Mouse (Mus musculus) liver, postnatal 0 days (tissue): Measurements from ENCODE around the gene Ctnnal1. TPM values are rescaled to one million over a fixed set of nuclear protein-coding genes. Genes with fewer than 3 reads are reported as not detected.

Experiments
- ATAC-seq: fragments of 200-750 bp; cut with Nextera tagmentation; 2 replicates; pipeline ENCODE4 v1.8.0; 2017; ENCODE audit warnings: mild to moderate bottlenecking, moderate library complexity
- DNase-seq: peaks from one replicate; pipeline ENCODE4 v3.0.0-alpha.2; 2016
- H3K27ac ChIP-seq: fragments of 300-500 bp; sonication (generic); 2 replicates; pipeline ENCODE4 v1.5.1; 2014; ENCODE audit warnings: antibody characterized with exemption, moderate library complexity, mild to moderate bottlenecking, low read depth
- H3K27me3 ChIP-seq: fragments of 300-500 bp; sonication (generic); 2 replicates; pipeline ENCODE4 v1.6.1; 2014; ENCODE audit warnings: low read length, control low read depth, mixed read lengths; ENCODE audit not compliant: insufficient read depth
- H3K36me3 ChIP-seq: fragments of 300-500 bp; sonication (generic); replicated peaks from 2 replicates; pipeline ENCODE4 v1.6.1; 2014; ENCODE audit warnings: mild to moderate bottlenecking, control low read depth, low read length, moderate library complexity, mixed read lengths; ENCODE audit not compliant: insufficient read depth
- H3K4me1 ChIP-seq: fragments of 300-500 bp; sonication (generic); 2 replicates; pipeline ENCODE4 v1.6.1; 2014; ENCODE audit warnings: antibody characterized with exemption, mild to moderate bottlenecking, control low read depth; ENCODE audit not compliant: insufficient read depth
- H3K4me2 ChIP-seq: fragments of 300-500 bp; sonication (generic); 2 replicates; pipeline ENCODE4 v1.6.1; 2014; ENCODE audit warnings: low read depth, mild to moderate bottlenecking, low read length, moderate library complexity, mixed read lengths
- H3K4me3 ChIP-seq: fragments of 300-500 bp; sonication (generic); 2 replicates; pipeline ENCODE4 v1.5.1; 2014; ENCODE audit warnings: low read depth, low read length
- H3K9ac ChIP-seq: fragments of 300-500 bp; sonication (generic); replicated peaks from 2 replicates; pipeline ENCODE4 v1.6.1; 2014; ENCODE audit warnings: mild to moderate bottlenecking, moderate library complexity
- H3K9me3 ChIP-seq: fragments of 300-500 bp; sonication (generic); 2 replicates; pipeline ENCODE4 v1.6.1; 2016; ENCODE audit warnings: mild to moderate bottlenecking, control low read depth, low read length, mixed read lengths
- CTCF ChIP-seq: sonication (generic); IDR thresholded peaks from 2 replicates; pipeline ENCODE4 v1.5.1; 2016; ENCODE audit warnings: antibody characterized with exemption, low read depth
- EP300 ChIP-seq: IDR thresholded peaks from 2 replicates; pipeline ENCODE4 v1.6.1; 2016; ENCODE audit warnings: antibody characterized with exemption, low read depth, mild to moderate bottlenecking
- WGBS: fragments of 180-500 bp; shearing (Covaris S2); extraction: QIAGEN DNeasy Blood & Tissue Kit; methylation state at CpG from one replicate; pipeline ENCODE4 v1.1.7; 2014; ENCODE audit not compliant: insufficient replicate concordance; 5-methylcytosine and 5-hydroxymethylcytosine counted together
- polyA plus RNA-seq: library from polyadenylated mRNA; unstranded; fragments of >200 nt; fragmentation: Nextera tagmentation; extraction: Ambion mirVana; gene quantifications from 2 replicates; pipeline ENCODE4 v1.2.1, GENCODE M21; 2015

Gene Ctnnal1
- polyA plus RNA-seq, 1 experiment from 2014 or later, result 5.1 TPM

DNA sequence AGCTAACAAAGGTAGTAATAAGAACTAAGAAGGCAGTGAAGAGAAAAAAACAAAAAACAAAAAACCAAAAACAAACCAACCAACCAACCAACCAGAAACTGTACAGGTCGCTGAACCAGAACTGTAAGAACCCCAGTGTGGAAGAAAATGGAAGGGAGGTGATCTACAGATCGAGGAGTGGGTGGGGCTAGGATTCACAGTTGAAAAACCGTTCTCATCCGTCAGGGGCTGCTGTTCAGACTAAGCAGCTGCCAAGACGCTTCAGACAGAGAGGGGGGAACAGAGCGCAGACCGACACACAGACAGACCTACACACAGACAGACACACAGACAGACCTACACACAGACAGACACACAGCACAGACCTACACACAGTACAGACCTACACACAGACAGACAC is 22.5 kb downstream of the Ctnnal1 start:
- 70% methylated on average over 7 of the region's 7 CpGs for WGBS
- DNase-seq, result no peak
- Histone ChIP-seq H3K9ac (no peak overlapping the region), H3K9me3 (no peaks in the 10 kb centered on the region), H3K4me2 (no peak overlapping the region), H3K4me3 (no peak overlapping the region), H3K36me3 (0 out of 2 replicates have a peak, but pooled peaks cover 5% of the 10 kb centered on the region), H3K4me1 (no peaks in the 10 kb centered on the region), H3K27ac (no peak overlapping the region), H3K27me3 (no peaks in the 10 kb centered on the region)
- ATAC-seq, result no peak
- TF ChIP-seq CTCF (peak; percentile 16; the same call in 1 of the 2 replicates), EP300 (no peak)

DNA sequence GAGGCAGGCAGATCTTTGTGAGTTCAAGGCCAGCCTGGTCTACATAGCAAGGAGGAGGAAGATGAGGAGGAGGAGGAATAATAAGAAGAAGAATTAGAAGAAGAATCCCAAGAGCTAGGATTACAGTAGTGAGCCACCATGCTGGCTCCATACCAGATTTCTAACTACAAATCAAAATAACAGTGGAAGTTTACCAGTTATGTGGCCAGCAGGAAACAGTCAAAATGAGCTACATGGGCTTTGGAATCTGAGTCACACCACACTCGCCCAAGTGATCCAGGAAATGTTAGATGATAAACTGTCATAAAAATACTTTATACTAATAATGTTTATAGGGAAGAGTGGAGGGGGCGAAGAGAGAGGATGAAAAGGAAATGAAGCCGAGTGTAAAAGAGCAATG is 24.7 kb downstream of the Ctnnal1 start:
- no peak overlapping the region for H3K9ac ChIP-seq
- H3K4me1 ChIP-seq, result no peaks in the 10 kb centered on the region
- no peak for ATAC-seq
- no peaks in the 10 kb centered on the region for H3K27me3 ChIP-seq
- TF ChIP-seq CTCF (no peak), EP300 (no peak)
- 0 out of 2 replicates have a peak, but pooled peaks cover 3% of the 10 kb centered on the region for H3K36me3 ChIP-seq
- no peak overlapping the region for H3K4me3 ChIP-seq
- H3K4me2 ChIP-seq, result no peak overlapping the region
- H3K27ac ChIP-seq, result no peak overlapping the region
- no peaks in the 10 kb centered on the region for H3K9me3 ChIP-seq
- no peak for DNase-seq
- 80% methylated on average over 3 of the region's 3 CpGs for WGBS

DNA sequence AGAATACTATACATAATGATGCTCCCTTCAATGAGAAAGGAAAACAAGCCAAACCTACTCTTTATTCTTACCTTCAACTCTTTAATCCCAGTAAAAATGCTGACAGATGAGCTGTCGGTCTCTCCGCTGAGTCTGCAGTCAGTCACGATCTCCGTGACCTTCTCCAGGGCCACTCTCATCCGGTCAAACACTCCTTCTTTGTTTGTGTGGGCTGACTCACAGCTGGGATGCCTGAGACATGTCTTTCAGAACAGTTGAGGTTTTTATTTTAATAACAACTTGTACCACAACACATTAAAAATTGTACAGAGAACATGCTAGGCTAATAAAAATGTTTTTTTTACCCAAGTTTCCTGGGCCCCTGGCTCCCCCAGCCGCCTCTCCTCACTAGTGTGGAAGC is 27.3 kb downstream of the Ctnnal1 start:
- no peak for DNase-seq
- Histone ChIP-seq H3K27me3 (no peaks in the 10 kb centered on the region), H3K9me3 (no peaks in the 10 kb centered on the region), H3K4me3 (no peak overlapping the region), H3K4me1 (no peaks in the 10 kb centered on the region), H3K9ac (no peak overlapping the region), H3K27ac (no peak overlapping the region), H3K36me3 (0 out of 2 replicates have a peak, but pooled peaks cover 1% of the 10 kb centered on the region), H3K4me2 (no peak overlapping the region)
- 76% methylated on average over 6 of the region's 6 CpGs for WGBS
- TF ChIP-seq EP300, result no peak
- TF ChIP-seq CTCF, result no peak
- no peak for ATAC-seq

DNA sequence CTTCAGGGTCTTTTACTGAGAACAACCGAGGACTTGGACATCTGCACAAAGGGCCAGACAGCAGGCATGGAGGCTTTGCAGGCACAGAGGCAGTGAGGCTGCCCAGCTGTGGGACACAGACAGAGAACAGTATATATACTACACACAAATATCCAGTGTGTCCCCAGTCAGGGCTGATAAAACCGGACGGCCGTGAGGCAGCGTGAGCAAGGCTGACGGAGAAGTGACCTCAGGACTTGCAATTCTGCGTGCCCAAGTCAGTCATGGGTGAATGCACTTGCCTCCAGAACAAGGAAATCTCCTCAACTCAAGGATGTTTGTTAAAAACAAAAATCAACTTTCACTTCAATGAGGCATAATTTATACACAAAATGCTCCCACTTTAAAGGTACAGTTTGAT is 33.0 kb downstream of the Ctnnal1 start:
- DNase-seq (no peak), ATAC-seq (no peak)
- WGBS, result 81% methylated on average over 7 of the region's 7 CpGs
- Histone ChIP-seq H3K36me3 (0 out of 2 replicates have a peak, but pooled peaks cover 3% of the 10 kb centered on the region), H3K27me3 (no peaks in the 10 kb centered on the region), H3K4me1 (no peaks in the 10 kb centered on the region), H3K9me3 (no peaks in the 10 kb centered on the region), H3K9ac (no peak overlapping the region), H3K4me3 (no peak overlapping the region), H3K4me2 (no peak overlapping the region), H3K27ac (no peak overlapping the region)
- TF ChIP-seq CTCF, result no peak
- no peak for TF ChIP-seq EP300

DNA sequence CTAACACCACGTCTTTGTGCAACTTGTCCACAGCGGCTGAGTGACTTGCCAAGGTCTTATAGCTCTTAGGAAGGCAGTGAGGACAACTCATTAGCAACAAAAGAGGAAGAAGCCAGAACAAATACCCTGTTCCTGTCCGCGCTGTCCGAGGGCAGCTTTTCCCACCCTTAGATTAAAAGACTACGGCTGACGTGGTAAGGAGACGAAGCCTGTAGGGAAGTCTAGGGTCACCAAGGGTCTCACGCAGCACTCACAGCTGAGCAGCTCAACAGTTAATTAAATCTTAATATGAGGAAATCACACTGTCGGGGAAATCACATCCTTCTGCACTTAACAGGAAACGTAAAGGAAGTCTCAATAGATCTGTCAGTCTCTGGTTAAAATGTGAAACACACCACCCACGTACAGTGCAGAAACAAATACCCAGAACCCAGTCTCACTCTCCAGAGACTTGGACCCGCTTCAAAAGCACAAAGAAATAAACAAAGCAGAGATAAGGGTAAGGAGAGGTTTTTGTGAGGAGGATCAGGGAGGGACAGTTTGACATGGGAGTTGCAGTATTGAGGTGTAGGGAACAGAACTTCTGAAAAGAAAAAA is 33.9 kb downstream of the Ctnnal1 start:
- 0 out of 2 replicates have a peak, but pooled peaks cover 5% of the 10 kb centered on the region for H3K36me3 ChIP-seq
- peak; percentile 19; the same call in 1 of the 2 replicates for ATAC-seq
- H3K27ac ChIP-seq, result no peak overlapping the region
- no peak overlapping the region for H3K9ac ChIP-seq
- H3K9me3 ChIP-seq, result no peaks in the 10 kb centered on the region
- no peak overlapping the region for H3K4me3 ChIP-seq
- TF ChIP-seq CTCF (no peak), EP300 (no peak)
- 44% methylated on average over 13 of the region's 13 CpGs for WGBS
- H3K27me3 ChIP-seq, result no peaks in the 10 kb centered on the region
- H3K4me2 ChIP-seq, result peak overlapping the region; percentile 46
- DNase-seq, result no peak
- H3K4me1 ChIP-seq, result no peaks in the 10 kb centered on the region

DNA sequence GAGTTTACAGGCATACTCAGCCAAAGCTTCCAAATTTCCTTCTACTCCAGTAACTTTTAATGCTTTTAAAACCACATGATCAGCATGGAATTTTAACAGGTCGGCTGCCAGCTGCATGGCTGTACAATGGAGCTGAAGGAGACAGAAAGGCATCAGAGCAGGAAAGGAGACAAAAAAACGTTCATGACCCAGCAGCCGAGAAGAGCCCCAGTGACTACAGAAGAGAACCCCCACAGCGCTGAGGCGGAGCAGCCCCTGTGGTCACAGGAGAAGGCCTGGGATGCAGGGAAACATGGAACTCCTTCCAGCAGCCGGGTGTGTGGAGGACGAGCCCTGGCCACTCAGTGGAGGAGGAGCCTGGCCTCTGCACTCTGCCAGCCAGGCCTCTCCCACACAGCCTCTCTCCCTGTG is 35.5 kb downstream of the Ctnnal1 start:
- no peak overlapping the region for H3K9ac ChIP-seq
- no peak overlapping the region for H3K4me3 ChIP-seq
- TF ChIP-seq EP300, result no peak
- TF ChIP-seq CTCF, result no peak
- H3K27me3 ChIP-seq, result no peaks in the 10 kb centered on the region
- H3K27ac ChIP-seq, result no peak overlapping the region
- DNase-seq, result no peak
- H3K4me1 ChIP-seq, result no peaks in the 10 kb centered on the region
- 80% methylated on average over 7 of the region's 7 CpGs for WGBS
- ATAC-seq, result no peak
- 0 out of 2 replicates have a peak, but pooled peaks cover 5% of the 10 kb centered on the region for H3K36me3 ChIP-seq
- no peaks in the 10 kb centered on the region for H3K9me3 ChIP-seq
- H3K4me2 ChIP-seq, result no peak overlapping the region
